Mouse (Mus musculus) heart, adult 11 months (tissue): ENCODE measurements around the gene Mdfi.

Experiments
- DNase-seq: peaks from one replicate; pipeline ENCODE4 v3.0.0; 2022

The Mdfi gene

DNA sequence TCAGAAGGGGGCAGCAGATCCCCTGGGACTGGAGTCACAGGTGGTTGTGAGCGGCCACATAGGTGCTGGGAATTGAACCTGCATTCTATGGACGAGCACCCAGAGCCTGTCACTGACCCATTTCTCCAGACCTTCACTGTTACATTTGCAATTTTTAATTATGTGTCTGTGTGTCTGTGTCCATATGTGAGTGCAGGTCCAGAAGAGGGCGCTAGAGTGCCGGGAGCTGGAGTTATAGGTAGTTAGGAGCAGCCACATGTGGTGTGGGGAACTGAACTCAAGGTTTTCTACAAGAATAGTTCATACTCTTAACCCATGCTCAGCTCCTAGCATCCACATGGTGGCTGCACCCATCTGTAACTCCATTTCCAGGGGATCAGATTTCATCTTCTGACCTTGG, 37.5 kb downstream of the Mdfi start:
- no peak for DNase-seq

DNA sequence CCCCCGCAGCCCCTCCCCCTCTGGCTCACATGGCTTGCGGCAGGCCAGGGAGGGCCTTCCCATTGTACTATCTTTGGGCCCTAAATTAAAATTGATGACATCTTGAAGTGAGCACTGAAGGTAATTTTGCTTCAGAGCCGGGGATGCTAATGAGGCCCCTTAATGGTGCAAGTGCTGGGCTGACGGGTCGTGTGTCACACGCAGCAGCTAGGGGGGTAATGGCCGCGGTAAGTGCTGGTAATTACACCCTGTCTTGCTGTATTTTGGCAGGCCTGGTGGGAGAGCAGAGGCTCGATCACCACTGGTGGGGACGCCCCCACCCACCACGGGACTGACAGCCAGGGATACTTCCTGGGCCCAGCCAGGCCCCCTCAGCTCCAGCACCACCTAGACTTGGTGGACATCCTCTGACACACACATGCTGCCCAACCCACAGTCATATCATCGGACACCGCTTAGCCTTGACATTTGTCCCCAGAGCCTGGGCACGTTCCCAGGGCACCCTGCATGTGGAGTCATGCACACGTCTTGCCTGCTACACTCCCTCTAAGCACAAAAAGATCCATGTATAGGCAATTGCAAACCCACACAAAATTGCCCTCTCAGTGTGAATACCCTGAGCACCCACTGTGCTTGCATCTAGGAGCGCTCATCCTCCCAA, 38.2 kb downstream of the Mdfi start:
- DNase-seq = peak; percentile 92

DNA sequence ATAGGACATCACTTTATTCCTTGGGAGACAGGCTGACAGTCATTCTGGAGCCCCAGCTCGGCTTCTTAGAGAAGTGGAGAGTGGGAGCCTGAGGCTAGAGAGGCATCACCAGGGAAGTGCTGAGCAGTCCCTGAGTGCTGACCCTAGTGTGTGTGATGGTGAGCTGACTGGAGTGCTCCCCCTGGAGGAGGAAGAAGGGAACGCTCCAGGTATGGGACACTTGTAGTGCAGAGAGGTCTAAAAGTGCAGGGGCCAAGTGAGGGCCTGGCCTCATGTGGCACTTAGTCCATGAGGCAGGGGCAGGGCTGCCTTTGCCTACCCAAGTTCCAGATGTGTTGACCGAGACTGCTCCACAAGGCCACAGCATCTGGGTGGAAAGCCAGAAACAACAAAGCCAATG, 39.0 kb downstream of the Mdfi start:
- DNase-seq = peak; percentile 92

DNA sequence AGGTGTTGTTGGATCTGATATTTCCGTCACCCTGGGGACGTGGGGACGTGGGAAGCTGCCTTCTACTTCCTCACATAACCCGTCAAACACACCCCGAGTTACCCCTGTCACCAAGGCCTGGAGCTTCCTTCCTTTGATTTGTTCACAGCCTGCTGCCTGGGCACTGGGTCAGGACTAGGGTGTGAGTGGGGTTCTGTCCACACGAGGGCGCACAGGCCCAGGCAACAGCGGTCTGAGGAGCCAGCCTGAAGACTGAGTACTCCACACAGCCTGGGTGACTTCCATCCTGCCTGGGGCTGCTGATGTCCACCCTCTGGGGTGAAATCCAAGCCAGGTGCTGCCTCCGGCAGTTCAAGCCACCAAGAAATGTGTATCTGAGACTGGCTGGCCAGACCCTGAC, 41.1 kb downstream of the Mdfi start:
- peak; percentile 98 for DNase-seq

DNA sequence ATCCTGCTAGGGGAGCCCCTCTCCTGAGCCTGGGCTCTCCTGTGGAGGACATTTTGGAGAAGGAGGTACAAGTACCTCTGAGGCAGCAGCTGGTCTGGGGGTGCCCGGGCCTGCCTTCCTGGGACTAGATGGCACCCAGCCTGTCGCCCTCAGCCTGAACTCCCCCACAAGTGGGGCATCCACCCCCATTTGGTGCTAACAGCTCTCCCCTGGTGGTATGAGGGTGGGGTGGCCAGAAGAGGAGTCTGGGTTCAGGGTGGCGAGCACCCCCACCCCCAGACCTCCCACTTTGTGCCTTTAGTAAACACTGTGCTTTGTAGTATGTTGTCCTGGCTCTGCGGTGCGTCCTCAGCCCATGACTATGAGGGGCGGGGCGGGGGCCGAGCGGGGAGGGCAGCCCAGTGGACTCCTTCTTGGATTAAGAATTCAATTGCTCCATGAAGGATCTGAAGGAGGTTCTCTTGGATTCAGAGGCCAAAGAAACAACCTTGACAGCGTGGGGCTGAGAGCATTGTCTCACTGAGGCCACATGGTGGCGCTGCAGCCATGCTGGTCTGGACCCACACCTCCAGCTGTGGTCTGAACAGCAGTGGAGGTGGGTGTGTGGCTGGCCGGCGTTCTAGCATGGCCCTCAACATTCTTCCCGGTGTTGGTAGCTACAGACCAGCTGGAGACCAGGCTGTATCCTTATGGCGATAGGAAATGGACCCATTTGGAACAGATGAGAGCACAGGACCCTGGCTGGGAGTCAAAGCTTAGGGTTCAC, 42.2 kb downstream of the Mdfi start:
- peak; percentile 97 for DNase-seq

DNA sequence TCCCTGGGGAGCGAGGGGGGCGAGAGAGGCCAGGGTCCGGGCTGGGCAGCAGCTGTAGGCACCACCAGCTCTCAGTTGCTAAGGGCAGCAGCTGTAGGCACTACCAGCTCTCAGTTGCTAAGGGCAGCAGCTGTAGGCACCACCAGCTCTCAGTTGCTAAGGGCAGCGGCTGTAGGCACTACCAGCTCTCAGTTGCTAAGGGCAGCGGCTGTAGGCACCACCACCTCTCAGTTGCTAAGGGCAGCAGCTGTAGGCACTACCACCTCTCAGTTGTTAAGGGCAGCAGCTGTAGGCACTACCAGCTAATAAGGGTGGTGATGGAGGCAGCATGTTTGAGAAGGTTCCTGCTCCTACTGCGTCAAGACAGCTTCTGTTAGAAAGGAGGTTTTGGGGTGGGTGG, 45.5 kb downstream of the Mdfi start:
- DNase-seq = no peak

DNA sequence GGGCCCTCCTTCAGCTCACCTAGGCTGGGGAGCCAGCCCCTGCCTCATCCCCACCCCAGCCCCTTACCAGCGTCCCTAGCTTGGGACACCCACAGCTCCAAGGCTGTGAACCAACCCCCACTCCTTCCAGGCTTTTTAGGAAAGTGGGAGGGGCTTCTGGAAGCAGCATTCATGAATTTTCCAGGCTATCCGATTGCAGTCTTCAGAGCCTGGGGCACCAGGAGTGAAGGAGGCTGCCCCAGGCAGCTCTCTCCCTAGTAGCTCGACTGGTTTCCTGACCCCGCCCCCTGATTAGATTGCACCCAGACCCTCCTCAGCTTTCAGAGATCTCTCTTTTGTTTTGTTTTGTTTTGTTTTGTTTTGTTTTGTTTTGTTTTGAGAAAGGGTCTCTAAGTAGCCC, 46.2 kb downstream of the Mdfi start:
- DNase-seq = no peak

DNA sequence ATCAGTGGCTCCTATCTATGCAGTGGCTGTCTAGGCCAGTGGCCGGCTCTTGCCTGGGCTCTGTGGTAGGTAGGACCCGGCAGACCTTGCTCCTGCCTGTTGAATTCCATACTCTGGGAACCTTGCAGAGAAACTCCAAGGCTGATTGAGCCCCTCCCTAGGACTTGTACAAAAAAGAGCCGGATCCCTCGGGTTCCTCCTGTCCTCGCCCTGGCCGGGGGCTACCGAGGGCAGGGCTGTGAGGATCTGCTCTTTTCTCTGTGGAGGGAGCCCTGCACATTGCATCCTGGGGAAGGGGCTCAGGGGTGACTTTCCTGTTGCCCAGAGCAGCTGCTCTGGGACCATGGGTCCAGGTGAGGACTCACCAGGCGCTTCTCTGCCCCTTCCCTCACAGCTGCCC, 46.9 kb downstream of the Mdfi start:
- no peak for DNase-seq

DNA sequence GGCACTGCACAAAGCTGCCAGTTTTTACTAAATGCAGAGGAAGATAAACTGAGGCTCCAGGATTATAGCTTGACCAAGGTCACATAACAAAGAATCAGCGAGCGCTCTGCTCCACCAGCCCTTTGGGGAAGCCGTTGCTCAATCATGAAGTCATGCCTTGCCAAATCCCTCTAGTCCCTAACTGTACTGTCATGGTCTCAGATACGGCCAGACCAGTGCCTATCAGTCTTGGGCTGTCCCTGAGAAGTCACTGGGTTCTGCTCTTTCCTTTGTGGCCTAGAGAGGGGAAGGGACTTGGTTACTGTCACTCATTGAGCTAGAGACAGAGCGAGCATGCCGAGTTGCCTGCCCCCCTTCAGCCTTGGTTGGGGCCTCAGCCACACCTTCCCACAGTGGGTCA, 50.1 kb downstream of the Mdfi start:
- peak; percentile 93 for DNase-seq

DNA sequence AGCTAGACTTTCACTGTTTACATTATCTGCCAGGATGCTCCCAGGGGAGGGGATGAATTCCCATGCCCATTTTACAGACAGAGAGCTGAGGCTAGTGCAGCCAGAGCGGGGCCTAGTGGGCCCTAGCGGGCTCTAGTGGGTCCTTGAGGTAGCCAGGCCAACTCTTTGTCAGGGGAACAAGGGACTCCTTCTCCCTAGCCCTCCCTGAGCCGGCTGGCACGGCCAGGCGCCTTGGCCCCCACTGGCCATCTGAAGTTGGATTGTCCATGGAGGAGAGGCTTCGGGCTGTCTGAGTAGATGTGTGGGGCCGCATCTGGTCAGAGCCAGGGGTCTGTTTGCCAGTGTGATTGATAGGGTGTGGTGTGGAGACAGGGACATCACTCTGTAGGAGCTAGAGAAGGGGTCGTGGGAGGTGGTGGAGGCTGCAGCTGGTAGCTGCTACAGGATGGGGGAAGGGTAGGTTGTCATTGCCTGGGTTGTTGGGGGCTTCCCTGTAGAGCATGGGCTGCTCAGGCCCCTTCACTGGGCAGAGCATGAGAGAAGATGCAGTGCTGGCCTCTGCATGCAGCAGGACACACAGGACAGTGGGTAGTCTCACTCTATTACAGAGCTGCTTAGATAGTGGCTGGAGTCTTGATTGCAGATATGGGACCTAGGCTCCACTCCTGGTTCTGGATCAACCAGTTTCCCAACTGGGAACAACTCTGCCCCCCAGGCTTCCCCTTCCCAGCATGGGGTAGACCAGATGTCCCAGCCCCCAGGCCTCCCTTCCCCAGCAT, 50.9 kb downstream of the Mdfi start:
- DNase-seq = peak; percentile 91

DNA sequence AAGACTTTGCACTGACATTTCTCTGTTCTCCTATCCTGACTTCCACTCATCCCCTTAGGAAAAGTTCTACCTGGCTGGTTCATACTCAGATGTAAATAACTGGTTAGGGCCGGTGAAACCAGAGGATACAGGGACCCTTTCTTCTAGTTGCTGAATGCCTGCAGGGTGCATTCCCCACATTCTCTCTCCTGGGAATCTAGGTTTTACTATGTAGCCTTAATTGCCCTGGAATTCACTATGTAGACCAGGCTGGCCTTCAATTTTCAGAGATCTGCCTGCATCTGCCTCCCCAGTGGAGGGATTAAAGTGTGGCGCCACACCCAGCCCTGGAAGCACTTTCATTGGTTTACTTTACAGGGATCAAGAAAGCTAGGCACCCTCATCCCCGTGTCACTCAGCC, 52.0 kb downstream of the Mdfi start:
- DNase-seq = no peak

DNA sequence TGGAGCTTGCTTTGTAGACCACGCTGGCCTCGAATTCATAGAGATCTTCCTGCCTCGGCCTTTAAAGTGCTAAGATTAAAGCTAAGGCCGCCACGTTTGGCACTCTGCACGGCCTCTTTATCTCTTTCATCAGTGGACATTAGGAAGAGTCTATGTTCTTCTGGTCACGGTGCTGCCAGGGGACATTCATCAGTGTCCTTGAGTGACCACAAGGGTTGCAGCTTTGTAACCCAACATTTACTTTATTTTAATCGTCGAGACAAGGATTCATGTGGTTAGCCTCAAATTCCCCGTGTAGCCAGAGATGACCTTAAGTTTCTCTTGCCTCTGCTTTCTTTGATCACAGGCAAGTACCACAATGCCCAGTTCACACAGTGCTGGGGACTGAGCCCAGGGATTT, 54.0 kb downstream of the Mdfi start:
- no peak for DNase-seq

DNA sequence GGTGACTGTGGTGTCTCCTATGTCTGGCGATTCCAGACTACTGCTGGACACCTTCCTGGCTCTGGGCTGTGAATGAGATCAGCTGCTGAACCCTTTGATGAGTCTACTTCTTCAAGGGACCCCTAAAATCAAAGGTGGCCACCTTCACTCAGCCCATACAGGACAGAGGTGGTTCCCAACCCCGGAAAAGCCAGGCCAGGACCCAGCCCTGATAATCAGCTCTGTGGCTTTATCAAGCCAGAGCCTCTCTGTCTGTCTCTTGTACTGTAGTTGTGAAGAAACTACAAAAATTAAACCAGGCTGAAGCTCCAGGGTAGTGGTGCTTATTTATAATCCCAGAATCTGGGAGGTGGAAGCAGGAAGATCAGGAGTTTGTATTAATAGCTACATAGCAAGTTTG, 57.4 kb downstream of the Mdfi start:
- DNase-seq = no peak

DNA sequence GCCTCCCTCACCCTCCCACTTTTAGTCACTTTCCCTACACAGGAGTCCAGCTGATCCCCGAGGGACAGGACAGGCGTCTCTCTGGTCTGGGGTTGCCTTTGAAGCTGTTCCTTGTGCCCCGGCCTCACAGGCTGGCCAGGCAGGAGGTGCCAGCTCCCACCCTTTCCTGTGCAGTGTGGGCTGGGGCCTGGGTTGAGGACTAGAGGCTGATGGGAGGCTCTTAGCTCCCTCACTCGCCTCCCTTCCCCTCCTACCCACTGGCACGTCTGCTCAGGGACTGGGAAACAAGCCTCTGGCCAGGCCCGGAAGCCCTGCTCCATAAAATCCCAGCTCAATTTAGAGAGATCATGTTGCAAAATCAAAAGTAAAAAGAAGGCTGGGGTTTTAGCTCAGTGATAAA, 60.9 kb downstream of the Mdfi start:
- peak; percentile 96 for DNase-seq

DNA sequence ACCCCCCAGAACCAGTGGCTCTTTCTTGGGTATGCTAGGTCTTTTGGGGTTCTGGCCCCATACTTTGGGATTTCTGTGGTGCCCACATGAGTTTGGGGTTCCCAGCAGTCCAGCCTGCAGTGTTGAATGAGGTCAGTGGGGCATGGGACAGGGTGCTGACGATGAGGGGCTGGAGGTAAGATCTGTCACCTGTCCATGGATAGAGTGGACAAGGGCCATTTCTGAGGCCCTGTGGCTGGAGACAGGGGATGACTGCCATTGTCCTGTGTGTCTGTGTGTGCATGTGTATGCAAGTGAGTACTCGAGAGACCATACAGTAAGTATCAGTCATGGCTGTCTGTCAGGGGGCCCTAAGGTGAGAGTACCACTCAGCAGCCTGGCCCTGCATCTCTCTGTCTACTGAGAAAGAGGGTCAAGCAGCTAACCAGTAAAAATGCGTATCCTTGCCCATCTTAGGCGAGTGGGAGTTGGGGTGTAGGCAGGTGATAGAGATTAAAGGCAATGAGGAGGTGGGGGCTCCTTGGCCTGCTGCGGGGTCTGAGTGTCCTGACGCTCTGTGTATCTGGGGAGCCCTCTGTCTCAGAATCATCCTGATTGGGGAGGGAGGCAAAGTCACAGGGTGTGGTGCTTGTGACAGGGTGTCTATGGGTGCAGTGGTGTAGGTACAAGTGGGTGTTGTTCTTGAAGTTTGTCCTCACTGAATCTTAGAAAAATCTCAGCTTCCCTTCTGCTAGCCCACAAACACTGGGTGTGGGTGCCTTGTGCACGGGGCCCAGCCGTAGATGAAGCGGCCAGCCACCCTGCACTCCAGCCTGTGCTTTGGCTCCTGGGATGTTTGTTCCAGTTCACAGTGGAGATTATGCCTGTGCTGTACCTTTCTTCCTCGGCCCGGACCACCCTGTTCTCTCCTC, 64.8 kb downstream of the Mdfi start:
- DNase-seq = peak; percentile 93

DNA sequence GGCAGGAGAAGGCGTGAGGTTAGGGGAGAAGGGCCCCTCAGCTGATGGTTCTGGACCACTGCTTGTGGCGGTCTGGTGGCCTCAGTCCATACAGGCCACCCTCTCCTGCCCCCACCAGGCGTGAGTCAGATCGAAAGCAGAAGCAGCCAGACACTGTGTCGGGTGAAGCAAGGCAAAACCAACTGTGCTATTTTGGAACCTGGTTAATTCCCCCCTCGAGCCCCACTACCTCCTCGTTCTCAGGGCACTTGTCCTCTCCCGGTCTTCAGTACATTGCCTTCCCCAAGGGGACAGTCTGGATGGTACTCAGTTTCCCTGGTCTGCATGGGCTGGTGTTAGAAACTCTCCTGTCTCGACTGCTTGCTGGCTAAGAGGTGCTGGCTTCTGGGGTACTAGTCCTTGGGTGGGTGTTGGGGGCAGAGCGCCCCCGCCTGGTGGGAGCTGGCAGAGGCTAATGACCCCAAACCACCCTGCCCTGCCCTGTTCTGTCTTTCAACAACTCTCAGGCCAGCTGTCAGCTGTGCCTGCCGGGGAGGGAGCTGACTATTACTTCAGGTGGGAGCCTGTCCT, 65.7 kb downstream of the Mdfi start:
- DNase-seq = peak; percentile 99

DNA sequence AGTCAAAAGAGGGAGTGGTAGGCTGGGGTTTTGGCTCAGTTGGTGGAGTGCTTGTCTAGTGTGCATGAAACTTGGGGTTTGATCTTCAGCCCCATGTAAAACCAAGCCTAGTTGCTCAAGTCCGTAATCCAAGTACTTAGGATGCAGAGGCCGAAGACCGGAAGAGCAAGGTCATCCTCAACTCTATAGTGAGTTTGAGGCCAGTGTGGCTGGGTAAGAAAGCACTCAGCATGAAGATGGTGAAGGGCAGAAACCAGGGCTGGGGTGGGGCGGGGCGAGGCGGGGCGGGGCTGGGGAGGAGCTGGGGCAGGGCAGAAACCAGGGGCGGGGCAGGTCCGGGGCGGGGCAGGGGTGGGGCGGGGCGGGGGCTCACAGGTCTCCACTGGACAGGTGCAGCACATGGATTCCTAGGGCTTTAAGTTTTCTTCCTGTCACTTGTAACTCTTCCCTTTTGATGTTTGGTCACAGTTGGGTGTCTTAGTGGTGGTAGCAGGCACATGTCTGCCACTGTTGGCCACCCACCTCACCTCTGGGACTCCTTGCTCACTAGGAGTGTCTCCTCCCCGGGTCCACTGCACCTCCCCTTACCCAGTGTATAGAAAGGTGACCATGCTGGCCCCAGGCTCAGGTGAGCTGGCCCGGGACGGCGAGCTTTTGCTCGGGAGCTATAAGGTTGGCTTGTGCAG, 66.9 kb downstream of the Mdfi start:
- DNase-seq = no peak

DNA sequence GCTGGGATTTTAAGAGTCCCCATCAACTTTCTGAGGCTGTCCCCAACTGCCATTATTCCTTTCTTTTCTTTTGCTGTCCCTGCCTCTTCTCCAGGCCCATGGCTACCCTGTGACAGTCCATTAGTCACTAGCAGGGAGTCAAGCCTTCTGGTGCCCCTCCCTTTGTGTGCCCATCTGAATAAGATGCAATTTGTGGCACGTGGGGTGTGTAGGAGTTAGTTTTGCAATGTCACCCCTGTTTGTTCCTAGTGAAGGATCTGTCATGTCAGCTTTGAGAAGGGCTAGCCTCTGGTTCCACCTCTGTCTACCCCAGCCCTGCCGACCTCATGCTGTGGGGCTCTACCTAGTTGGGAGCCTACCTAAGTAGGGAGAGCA, 67.4 kb downstream of the Mdfi start:
- no peak for DNase-seq

DNA sequence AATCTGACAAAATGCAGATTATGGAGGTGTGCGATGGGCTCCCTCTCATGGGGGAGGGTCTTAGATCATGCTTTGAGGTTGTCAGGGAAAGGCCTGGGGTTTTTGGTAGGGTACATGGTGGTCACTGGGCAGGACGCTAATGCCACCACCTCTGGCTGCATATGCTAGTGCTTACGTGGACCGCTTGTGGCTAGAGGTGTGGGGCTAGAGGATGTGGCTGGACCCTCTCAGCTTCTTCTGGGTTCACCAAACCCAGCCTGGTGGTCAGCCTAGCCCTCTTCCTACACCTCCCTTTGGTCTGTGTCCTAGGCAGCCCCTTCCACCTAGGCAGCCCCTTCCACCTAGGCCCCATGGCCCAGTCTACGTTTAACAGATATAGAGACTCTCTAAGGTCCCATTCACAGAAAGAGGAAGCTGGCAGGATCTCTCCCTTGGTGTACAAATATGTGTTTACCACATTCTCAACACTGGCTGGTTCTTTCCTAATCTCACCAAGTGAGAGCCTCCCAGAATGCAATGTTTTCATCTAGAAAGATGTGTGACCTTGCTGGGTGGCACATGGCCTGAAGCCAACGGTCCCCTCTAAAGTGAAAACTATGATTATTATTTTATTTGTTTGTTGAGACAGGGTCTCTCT, 68.0 kb downstream of the Mdfi start:
- peak; percentile 91 for DNase-seq

DNA sequence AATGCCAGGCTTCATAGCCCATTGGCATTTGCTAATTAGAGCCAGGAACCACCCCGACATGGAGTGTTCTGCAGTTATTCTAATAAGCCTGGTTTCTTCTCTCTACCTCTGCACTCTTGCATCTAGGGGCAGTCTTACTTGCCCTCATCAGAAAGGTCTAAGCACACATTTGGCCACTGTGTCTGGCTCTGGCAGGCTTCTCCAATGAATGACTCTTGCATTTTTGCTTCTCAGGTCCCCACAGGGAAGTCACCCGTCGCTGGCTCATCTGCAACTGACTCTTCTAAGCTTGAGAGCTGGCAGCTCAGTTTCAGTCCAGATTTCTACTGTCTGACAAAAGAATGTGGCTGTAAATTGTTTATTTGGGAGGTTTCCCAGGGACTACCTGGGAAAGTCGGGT, 68.5 kb downstream of the Mdfi start:
- DNase-seq = no peak
